Mouse (Mus musculus) midbrain, embryonic 16.5 days (tissue): ENCODE data around the gene Prl6a1. TPM values are rescaled to one million over a fixed set of nuclear protein-coding genes. Genes with fewer than 3 reads are reported as not detected.

Experiments used
- ATAC-seq: fragments of 200-750 bp; cut with Nextera tagmentation; 2 replicates; pipeline ENCODE4 v1.8.0; 2017; ENCODE audit warnings: moderate TSS enrichment
- H3K27ac ChIP-seq: fragments of 300-500 bp; sonication (generic); 2 replicates; pipeline ENCODE4 v1.5.1; 2014; ENCODE audit warnings: mild to moderate bottlenecking, low read length, mixed read lengths
- H3K27me3 ChIP-seq: fragments of 300-500 bp; sonication (generic); 2 replicates; pipeline ENCODE4 v1.6.1; 2014; ENCODE audit warnings: low read depth, low read length, mixed read lengths; ENCODE audit not compliant: control insufficient read depth, insufficient read depth
- H3K36me3 ChIP-seq: fragments of 300-500 bp; sonication (generic); 2 replicates; pipeline ENCODE4 v1.6.1; 2014; ENCODE audit warnings: mild to moderate bottlenecking, low read length, moderate library complexity, mixed read lengths; ENCODE audit not compliant: control insufficient read depth, insufficient read depth
- H3K4me1 ChIP-seq: fragments of 300-500 bp; sonication (generic); 2 replicates; pipeline ENCODE4 v1.6.1; 2014; ENCODE audit warnings: mild to moderate bottlenecking, low read length, mixed read lengths; ENCODE audit not compliant: control insufficient read depth, insufficient read depth
- H3K4me2 ChIP-seq: fragments of 300-500 bp; sonication (generic); 2 replicates; pipeline ENCODE4 v1.6.1; 2014; ENCODE audit warnings: mild to moderate bottlenecking, low read length, mixed read lengths
- H3K4me3 ChIP-seq: fragments of 300-500 bp; sonication (generic); 2 replicates; pipeline ENCODE4 v1.5.1; 2014; ENCODE audit warnings: low read depth, mild to moderate bottlenecking, low read length, moderate library complexity, mixed read lengths
- H3K9ac ChIP-seq: fragments of 300-500 bp; sonication (generic); 2 replicates; pipeline ENCODE4 v1.6.1; 2014; ENCODE audit warnings: low read depth, low read length, mixed read lengths
- H3K9me3 ChIP-seq: fragments of 300-500 bp; sonication (generic); replicated peaks from 2 replicates; pipeline ENCODE4 v1.6.1; 2014; ENCODE audit warnings: mild to moderate bottlenecking, low read length, mixed read lengths; ENCODE audit not compliant: control insufficient read depth, poor library complexity, severe bottlenecking
- WGBS: fragments of 180-500 bp; shearing (Covaris S2); extraction: QIAGEN DNeasy Blood & Tissue Kit; methylation state at CpG from one replicate; pipeline ENCODE4 v1.1.7; 2014; 5-methylcytosine and 5-hydroxymethylcytosine counted together
- polyA plus RNA-seq: library from polyadenylated mRNA; unstranded; fragments of >200 nt; fragmentation: Nextera tagmentation; extraction: Ambion mirVana; gene quantifications from 2 replicates; pipeline ENCODE4 v1.2.1, GENCODE M21; 2015

The Prl6a1 gene
- polyA plus RNA-seq, result not detected in 2 replicates

- no peaks in the 10 kb centered on the region for H3K36me3 ChIP-seq
- H3K4me3 ChIP-seq, result no peak within 1 kb of the TSS
- no peaks in the 10 kb centered on the region for H3K27me3 ChIP-seq
- no peaks in the 10 kb centered on the region for H3K9me3 ChIP-seq
- no peak within 1 kb of the TSS for H3K4me2 ChIP-seq
- ATAC-seq, result no peak
- H3K27ac ChIP-seq, result no peak within 1 kb of the TSS
- H3K4me1 ChIP-seq, result no peaks in the 10 kb centered on the region
- H3K9ac ChIP-seq, result no peak within 1 kb of the TSS
- WGBS, result 85% methylated on average over 7 of the region's 7 CpGs
Observed at GRCm38 (mm10) chr13:27312334-27313225, at the start of gene Prl6a1. Gene Prl6a1 (plus strand): TSS chr13:27312627.

GRCm38 (mm10) chr13:27334989-27335388 is 22.6 kb downstream of the Prl6a1 start:
- H3K9ac ChIP-seq, result no peak overlapping the region
- no peak overlapping the region for H3K4me2 ChIP-seq
- no peak overlapping the region for H3K4me3 ChIP-seq
- no peaks in the 10 kb centered on the region for H3K9me3 ChIP-seq
- 31% methylated on average over 1 of the region's 1 CpGs for WGBS
- no peak overlapping the region for H3K27ac ChIP-seq
- no peaks in the 10 kb centered on the region for H3K27me3 ChIP-seq
- no peak for ATAC-seq
- H3K36me3 ChIP-seq, result no peaks in the 10 kb centered on the region
- H3K4me1 ChIP-seq, result no peaks in the 10 kb centered on the region

- no peaks in the 10 kb centered on the region for H3K36me3 ChIP-seq
- WGBS, result 81% methylated on average over 3 of the region's 3 CpGs
- H3K4me1 ChIP-seq, result no peaks in the 10 kb centered on the region
- no peak overlapping the region for H3K4me3 ChIP-seq
- H3K9me3 ChIP-seq, result no peaks in the 10 kb centered on the region
- no peak for ATAC-seq
- H3K4me2 ChIP-seq, result no peak overlapping the region
- no peak overlapping the region for H3K9ac ChIP-seq
- H3K27me3 ChIP-seq, result no peaks in the 10 kb centered on the region
- H3K27ac ChIP-seq, result no peak overlapping the region
Observed at GRCm38 (mm10) chr13:27342733-27343275, 30.4 kb downstream of the Prl6a1 start.

- H3K36me3 ChIP-seq, result no peaks in the 10 kb centered on the region
- 78% methylated on average over 2 of the region's 2 CpGs for WGBS
- no peak for ATAC-seq
Observed at GRCm38 (mm10) chr13:27345373-27345772, 32.9 kb downstream of the Prl6a1 start, which contains the start of gene Prl8a2. Gene Prl8a2 (plus strand): TSS chr13:27345673.

More at GRCm38 (mm10) chr13:27345373-27345772, 32.9 kb downstream of the Prl6a1 start, which contains the start of gene Prl8a2:
- H3K9ac ChIP-seq, result no peak within 1 kb of the TSS
- no peak within 1 kb of the TSS for H3K27ac ChIP-seq
- no peak within 1 kb of the TSS for H3K4me2 ChIP-seq
- H3K27me3 ChIP-seq, result no peaks in the 10 kb centered on the region
- H3K4me1 ChIP-seq, result no peaks in the 10 kb centered on the region
- H3K4me3 ChIP-seq, result no peak within 1 kb of the TSS
- no peaks in the 10 kb centered on the region for H3K9me3 ChIP-seq

Other genes starting within 250 kb of the Prl6a1 start
- not detected in 2 replicates for gene Prl3d1, start 218.4 kb upstream of the Prl6a1 start, polyA plus RNA-seq
- not detected in 2 replicates for gene Prl3d2, start 190.9 kb upstream of the Prl6a1 start, polyA plus RNA-seq
- not detected in 2 replicates for gene Prl3d3, start 155.8 kb upstream of the Prl6a1 start, polyA plus RNA-seq
- not detected in 2 replicates for gene Prl3c1, start 116.0 kb upstream of the Prl6a1 start, polyA plus RNA-seq
- not detected in 2 replicates for gene Prl3b1, start 70.8 kb upstream of the Prl6a1 start, polyA plus RNA-seq
- not detected in 2 replicates for gene Prl3a1, start 53.2 kb upstream of the Prl6a1 start, polyA plus RNA-seq
- gene Prl8a2, start 33.0 kb downstream of the Prl6a1 start, polyA plus RNA-seq, result not detected in 2 replicates
- not detected in 2 replicates for gene Prl2b1, start 78.2 kb downstream of the Prl6a1 start, polyA plus RNA-seq
- not detected in 2 replicates for gene Prl8a6, start 126.1 kb downstream of the Prl6a1 start, polyA plus RNA-seq
- gene Prl8a8, start 200.6 kb downstream of the Prl6a1 start, polyA plus RNA-seq, result not detected in 2 replicates